Mouse (Mus musculus) G1E (cell line): ENCODE results near the gene Elavl1. TPM values are rescaled to one million over a fixed set of nuclear protein-coding genes. Genes with fewer than 3 reads are reported as not detected.
"Not testable (repeated sequence)": the region's sequence is repeated elsewhere in the genome, so short reads cannot be mapped to it uniquely, and the experiment has no call there.

Experiments used
- ATAC-seq: 2 replicates; pipeline ENCODE4 v1.8.0; 2016; ENCODE audit warnings: mild to moderate bottlenecking; ENCODE audit not compliant: insufficient number of reproducible peaks, poor library complexity, low FRiP score, severe bottlenecking; ENCODE audit errors: extremely low read depth
- DNase-seq: peaks from one replicate; pipeline ENCODE4 v3.0.0; 2012; ENCODE audit warnings: low spot score
- H3K27me3 ChIP-seq: 2 replicates; pipeline ENCODE4 v1.6.1; 2012; ENCODE audit warnings: mild to moderate bottlenecking, low read length, inconsistent platforms; ENCODE audit not compliant: insufficient read depth
- H3K36me3 ChIP-seq: replicated peaks from 2 replicates; pipeline ENCODE3; 2012; ENCODE audit warnings: mild to moderate bottlenecking, inconsistent platforms
- H3K4me1 ChIP-seq: 2 replicates; pipeline ENCODE4 v1.6.1; 2012; ENCODE audit warnings: low read depth, low read length, inconsistent platforms, mixed read lengths; ENCODE audit not compliant: insufficient read depth
- H3K4me3 ChIP-seq: 2 replicates; pipeline ENCODE4 v1.5.1; 2012; ENCODE audit warnings: low read depth, mild to moderate bottlenecking, inconsistent platforms, low read length, moderate library complexity, mixed read lengths
- H3K9me3 ChIP-seq: replicated peaks from 2 replicates; pipeline ENCODE4 v1.6.1; 2012; ENCODE audit warnings: inconsistent platforms
- CTCF ChIP-seq: IDR thresholded peaks from 2 replicates; pipeline ENCODE4 v1.5.1; 2012; ENCODE audit warnings: low read depth, low read length, inconsistent platforms, mixed read lengths
- GATA1 ChIP-seq: IDR thresholded peaks from 2 replicates; pipeline ENCODE4 v1.6.1; 2012; ENCODE audit warnings: borderline replicate concordance, low read length, inconsistent platforms, mixed read lengths
- GATA2 ChIP-seq: IDR thresholded peaks from 2 replicates; pipeline ENCODE4 v1.6.1; 2012; ENCODE audit warnings: low read depth, low read length, inconsistent platforms, borderline replicate concordance
- POLR2AphosphoS5 ChIP-seq: IDR thresholded peaks from 2 replicates; pipeline ENCODE4 v1.6.1; 2012; ENCODE audit warnings: low read depth, low read length, inconsistent platforms; ENCODE audit not compliant: insufficient replicate concordance
- TAL1 ChIP-seq: conservative IDR thresholded peaks from 2 replicates; pipeline ENCODE4 v1.6.1; 2012; ENCODE audit warnings: low read depth, low read length, inconsistent platforms, mixed read lengths
- polyA plus RNA-seq: library from polyadenylated mRNA; stranded (reverse); fragments of >175 nt; gene quantifications from 2 replicates; pipeline ENCODE4 v1.2.3, GENCODE M21; 2012
- total RNA-seq, 2 experiments: library from RNA; stranded (forward) in 1 of 2; stranded (reverse) in 1 of 2; fragments of 200-1000 nt in 1 of 2; fragments of >200 nt in 1 of 2; fragmentation: Nextera tagmentation in 1 of 2; gene quantifications; 2 replicates each; pipeline ENCODE4 v1.2.3; 2014 to 2017

Gene Elavl1
- total and polyA plus RNA-seq, 3 experiments: 98.1 to 168 (median 125) TPM

DNA sequence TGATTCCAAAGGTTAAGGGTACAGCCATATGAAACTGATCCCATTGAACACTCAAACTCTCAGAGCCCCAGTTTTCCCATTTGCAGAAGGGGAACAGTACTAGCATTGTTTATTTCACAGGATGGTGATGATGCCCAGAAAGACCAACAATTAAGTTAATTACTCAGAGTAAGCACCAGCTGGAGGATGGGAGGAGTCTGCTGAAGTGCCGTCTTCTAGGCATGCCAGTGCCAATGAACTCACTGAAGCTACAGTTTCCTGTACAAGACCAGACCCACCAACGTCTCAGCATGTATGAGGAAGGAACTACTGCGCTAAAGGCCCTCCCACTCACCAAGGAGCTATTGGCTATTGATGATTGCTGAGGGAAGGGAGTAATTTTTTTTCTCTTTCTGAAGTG lies 34.1 kb upstream of the Elavl1 start:
- no peak for ATAC-seq

DNA sequence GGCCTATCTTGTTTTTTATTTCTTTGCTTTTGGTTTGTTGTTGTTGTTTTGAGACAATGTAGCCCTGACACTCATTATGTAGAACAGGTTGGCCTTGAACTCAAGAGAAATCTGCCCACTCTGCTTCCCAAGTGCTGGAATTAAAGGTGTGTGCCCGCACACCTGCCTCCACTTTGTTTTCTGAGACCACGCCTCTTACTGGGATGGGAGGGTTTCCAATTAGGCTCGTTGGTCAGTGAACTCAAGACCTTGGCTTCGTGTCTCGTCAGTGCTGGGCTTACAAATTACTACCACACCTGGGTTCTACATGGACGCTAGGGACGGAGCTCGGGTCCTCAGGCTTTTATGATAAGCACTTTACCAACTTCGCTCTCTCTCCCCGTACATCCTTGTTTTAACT lies 30.2 kb upstream of the Elavl1 start:
- Histone ChIP-seq H3K4me3 (no peak overlapping the region), H3K9me3 (no peaks in the 10 kb centered on the region), H3K36me3 (no peaks in the 10 kb centered on the region), H3K4me1 (no peaks in the 10 kb centered on the region), H3K27me3 (no peaks in the 10 kb centered on the region; the same call in 1 of the 2 replicates)
- DNase-seq: no peak
- ATAC-seq: no peak
- no peak for TF ChIP-seq CTCF
- no peak for TF ChIP-seq GATA2
- no peak for TF ChIP-seq POLR2AphosphoS5

More for the DNA sequence above, 34.1 kb upstream of the Elavl1 start:
- H3K4me1 ChIP-seq: no peaks in the 10 kb centered on the region
- no peak for DNase-seq
- no peaks in the 10 kb centered on the region for H3K9me3 ChIP-seq
- no peak for TF ChIP-seq POLR2AphosphoS5
- TF ChIP-seq GATA2: no peak
- TF ChIP-seq CTCF: no peak
- no peak for TF ChIP-seq TAL1
- no peak for TF ChIP-seq GATA1
- no peak overlapping the region for H3K4me3 ChIP-seq
- H3K27me3 ChIP-seq: peaks cover 6% of the 10 kb centered on the region
- H3K36me3 ChIP-seq: no peaks in the 10 kb centered on the region

DNA sequence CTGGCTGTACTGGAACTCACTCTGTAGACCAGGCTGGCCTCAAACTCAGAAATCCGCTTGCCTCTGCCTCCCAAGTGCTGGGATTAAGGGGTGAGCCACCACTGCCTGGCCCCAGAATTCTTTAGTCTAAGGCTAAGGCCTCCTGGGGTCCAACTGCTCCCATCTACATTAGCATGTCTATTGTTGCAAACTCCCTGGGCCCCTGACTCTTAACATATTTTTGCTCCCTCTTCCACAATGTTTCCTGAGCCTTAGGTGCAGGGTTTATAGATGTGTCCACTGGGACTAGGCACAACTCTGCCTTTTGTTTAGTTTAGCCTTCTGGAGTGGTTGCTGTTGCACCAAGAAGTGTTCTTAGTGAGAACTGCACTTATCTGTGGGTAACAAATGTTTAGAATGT lies 29.3 kb upstream of the Elavl1 start:
- Histone ChIP-seq H3K4me3 (no peak overlapping the region), H3K27me3 (no peaks in the 10 kb centered on the region; the same call in 1 of the 2 replicates), H3K9me3 (no peaks in the 10 kb centered on the region), H3K4me1 (no peaks in the 10 kb centered on the region), H3K36me3 (no peaks in the 10 kb centered on the region)
- TF ChIP-seq POLR2AphosphoS5: no peak
- TF ChIP-seq CTCF: no peak
- TF ChIP-seq TAL1: no peak
- no peak for TF ChIP-seq GATA2
- no peak for TF ChIP-seq GATA1
- ATAC-seq (no peak), DNase-seq (no peak)

DNA sequence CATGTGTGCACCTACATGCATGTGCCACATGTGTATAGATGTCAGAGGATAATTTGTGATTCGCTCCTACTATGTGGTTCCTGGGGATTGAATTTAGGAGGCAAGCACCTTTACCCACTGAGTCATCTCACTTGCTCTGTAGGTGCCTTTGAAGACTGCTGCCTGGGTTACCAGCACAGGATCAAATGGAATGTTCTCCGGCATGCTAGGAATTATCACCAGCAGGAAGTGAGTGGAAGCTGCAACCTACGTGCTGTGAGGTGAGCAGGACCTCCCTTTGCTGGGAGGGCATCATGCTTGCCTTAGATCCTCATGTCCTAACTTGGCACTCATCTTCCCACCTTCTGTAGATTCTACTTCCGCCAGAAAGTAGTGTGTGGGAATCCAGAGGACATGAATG lies 28.5 kb upstream of the Elavl1 start:
- ATAC-seq (no peak), DNase-seq (no peak)
- Histone ChIP-seq H3K36me3 (no peaks in the 10 kb centered on the region), H3K9me3 (no peaks in the 10 kb centered on the region), H3K4me3 (no peak overlapping the region), H3K4me1 (no peaks in the 10 kb centered on the region), H3K27me3 (no peaks in the 10 kb centered on the region; the same call in 1 of the 2 replicates)
- no peak for TF ChIP-seq GATA2
- no peak for TF ChIP-seq POLR2AphosphoS5
- TF ChIP-seq CTCF: no peak
- no peak for TF ChIP-seq TAL1
- no peak for TF ChIP-seq GATA1

DNA sequence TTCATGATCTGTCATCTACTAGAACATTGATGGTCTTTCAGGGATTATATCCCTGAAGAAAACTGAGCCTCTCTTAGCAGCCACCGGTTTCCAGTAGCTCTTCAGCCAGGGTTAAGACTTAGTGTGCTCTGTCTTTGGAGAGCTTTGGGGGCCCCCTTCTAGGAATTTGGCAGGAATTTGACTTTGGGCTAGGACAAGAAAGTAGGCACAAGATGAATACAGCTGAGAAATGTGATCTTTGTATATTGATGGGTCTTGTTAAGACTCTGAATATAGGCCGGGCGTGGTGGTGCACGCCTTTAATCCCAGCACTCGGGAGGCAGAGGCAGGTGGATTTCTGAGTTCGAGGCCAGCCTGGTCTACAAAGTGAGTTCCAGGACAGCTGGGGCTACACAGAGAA lies 27.3 kb upstream of the Elavl1 start:
- H3K4me3 ChIP-seq, H3K9me3 ChIP-seq, H3K4me1 ChIP-seq, ATAC-seq, DNase-seq, H3K27me3 ChIP-seq, H3K36me3 ChIP-seq: not testable (repeated sequence)

DNA sequence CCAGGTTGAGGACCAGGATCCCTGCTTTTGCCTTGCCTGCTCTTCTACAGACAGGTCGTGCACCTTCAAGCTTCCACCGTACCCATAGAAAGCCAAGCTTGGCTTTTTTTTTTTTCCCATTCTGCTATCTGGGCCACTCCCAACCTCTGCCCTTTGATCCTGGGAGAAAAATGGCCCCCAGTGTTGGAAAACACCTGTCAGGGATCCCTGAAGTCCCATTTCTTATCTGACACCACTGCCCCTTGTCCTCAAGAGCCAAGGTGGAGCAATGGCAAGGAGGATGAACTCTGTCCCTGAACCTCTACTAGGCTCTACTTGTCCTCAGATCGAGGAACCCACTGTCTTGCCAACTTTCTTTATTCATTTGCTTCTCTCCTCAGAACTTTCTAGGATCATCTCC lies 25.4 kb upstream of the Elavl1 start:
- TF ChIP-seq GATA1: no peak
- no peak for TF ChIP-seq POLR2AphosphoS5
- no peak for ATAC-seq
- peaks cover 7% of the 10 kb centered on the region for H3K36me3 ChIP-seq

DNA sequence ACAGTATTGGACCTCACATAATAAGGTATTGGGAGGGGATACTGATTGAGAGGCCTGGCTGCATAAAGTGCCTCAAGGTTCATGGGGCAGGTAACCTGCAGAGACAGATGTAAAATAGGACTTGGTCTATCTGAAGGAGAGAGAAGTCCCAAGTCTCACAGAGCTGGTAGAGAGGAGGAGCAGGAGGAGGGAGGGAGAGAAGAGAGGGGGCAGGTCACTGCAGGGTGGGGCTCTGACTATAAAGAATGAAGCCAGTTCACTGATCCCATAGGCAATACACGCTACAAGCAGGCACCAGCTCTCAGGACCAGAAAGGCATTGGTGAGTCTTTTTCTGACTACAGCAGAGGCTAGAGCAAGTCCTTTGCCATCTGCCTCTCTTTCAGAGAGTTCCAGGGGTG lies 24.1 kb upstream of the Elavl1 start:
- Histone ChIP-seq H3K4me1 (no peaks in the 10 kb centered on the region), H3K4me3 (no peak overlapping the region), H3K36me3 (peaks cover 8% of the 10 kb centered on the region), H3K27me3 (no peaks in the 10 kb centered on the region; the same call in 1 of the 2 replicates), H3K9me3 (no peaks in the 10 kb centered on the region)
- ATAC-seq (no peak), DNase-seq (no peak)
- TF ChIP-seq TAL1 (no peak), POLR2AphosphoS5 (no peak), GATA2 (no peak), GATA1 (no peak), CTCF (no peak)

More for the DNA sequence above, 25.4 kb upstream of the Elavl1 start:
- no peaks in the 10 kb centered on the region; the same call in 1 of the 2 replicates for H3K27me3 ChIP-seq
- no peaks in the 10 kb centered on the region for H3K4me1 ChIP-seq
- no peak for DNase-seq
- H3K4me3 ChIP-seq: no peak overlapping the region
- no peaks in the 10 kb centered on the region for H3K9me3 ChIP-seq
